Mouse (Mus musculus) frontal cortex, postnatal 10 days (tissue): ENCODE results near the gene Pik3c2b.
"Not testable (repeated sequence)": the region's sequence is repeated elsewhere in the genome, so short reads cannot be mapped to it uniquely, and the experiment has no call there.

Experiments
- DNase-seq, 2 experiments: peaks; one replicate each; pipeline ENCODE4 v3.0.0; 2022; ENCODE audit warnings: low spot score in 2 of 2, mixed read lengths in 1 of 2

The Pik3c2b gene

GRCm38 (mm10) chr1:133033316-133034090 lies 12.0 kb upstream of the Pik3c2b start:
- DNase-seq = peak in 1 of 2 experiments; percentile 66

GRCm38 (mm10) chr1:133034091-133034460 lies 11.4 kb upstream of the Pik3c2b start:
- peak in 1 of 2 experiments; percentile 44 for DNase-seq

DNA sequence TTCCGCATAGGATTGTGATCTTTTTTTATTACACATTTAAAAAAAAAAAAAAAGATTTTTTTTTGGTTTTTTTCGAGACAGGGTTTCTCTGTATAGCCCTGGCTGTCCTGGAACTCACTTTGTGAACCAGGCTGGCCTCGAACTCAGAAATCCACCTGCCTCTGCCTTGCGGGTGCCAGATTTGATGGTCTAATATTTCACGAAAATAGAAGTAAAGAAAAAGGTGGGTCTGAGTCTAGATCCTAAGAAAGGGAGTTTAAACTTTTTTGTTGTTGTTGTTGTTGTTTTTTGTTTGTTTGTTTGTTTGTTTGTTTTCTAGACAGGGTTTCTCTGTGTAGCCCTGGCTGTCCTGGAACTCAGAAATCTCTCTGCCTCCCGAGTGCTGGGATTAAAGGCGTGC lies 10.8 kb upstream of the Pik3c2b start:
- not testable (repeated sequence) for DNase-seq

- peak in 1 of 2 experiments; percentile 33 for DNase-seq
Measured at GRCm38 (mm10) chr1:133039505-133039949, 5.9 kb upstream of the Pik3c2b start.

GRCm38 (mm10) chr1:133045861-133046440 lies 484 bp downstream of the Pik3c2b start:
- peak; percentile 59 to 70 for DNase-seq

DNA sequence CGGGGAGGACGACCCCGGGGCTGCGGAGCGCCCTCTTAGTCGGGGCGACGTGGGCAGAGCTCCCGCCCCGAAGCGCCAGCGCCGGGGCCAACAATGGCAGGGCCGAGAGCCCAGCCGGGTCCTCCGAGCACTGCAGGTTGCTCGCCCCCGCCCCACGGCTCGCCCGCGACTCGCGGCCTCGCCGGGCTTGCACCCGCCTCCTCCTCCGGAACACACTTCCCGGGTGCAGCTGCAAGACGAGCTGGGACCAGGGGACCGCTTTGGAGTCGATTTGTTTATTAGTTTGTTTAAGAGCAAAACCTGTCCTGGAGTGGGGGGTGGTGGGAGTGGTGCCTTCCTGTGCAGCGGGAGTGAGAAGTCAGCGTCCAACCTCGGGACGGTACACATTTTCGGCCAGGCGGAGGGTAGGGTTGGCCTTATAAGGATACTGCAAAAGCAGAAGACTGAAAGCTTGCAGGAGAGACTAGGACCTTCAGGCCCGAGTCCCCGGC lies 1.0 kb downstream of the Pik3c2b start:
- DNase-seq = no peak

- DNase-seq = no peak
Measured at GRCm38 (mm10) chr1:133047575-133047974, 2.1 kb downstream of the Pik3c2b start.

DNA sequence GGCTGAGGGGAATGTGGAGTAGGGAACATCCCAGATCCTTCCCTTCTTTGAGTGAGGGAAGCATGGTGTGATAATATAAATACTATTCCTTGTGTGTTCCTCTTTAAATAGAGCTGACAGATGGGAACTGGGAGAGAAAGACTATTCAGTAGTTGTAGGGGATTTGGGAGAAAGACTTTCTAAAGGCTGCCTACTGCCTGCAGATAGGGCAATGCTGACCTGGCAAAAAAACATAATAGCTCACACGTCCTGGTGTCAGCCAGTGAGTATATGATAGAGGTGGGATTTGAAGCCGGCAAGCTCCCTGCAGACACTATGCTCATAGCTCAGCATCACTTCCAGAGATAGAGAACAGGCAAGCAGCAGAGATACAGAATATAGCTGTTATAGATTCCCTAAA lies 3.2 kb downstream of the Pik3c2b start:
- no peak for DNase-seq

DNA sequence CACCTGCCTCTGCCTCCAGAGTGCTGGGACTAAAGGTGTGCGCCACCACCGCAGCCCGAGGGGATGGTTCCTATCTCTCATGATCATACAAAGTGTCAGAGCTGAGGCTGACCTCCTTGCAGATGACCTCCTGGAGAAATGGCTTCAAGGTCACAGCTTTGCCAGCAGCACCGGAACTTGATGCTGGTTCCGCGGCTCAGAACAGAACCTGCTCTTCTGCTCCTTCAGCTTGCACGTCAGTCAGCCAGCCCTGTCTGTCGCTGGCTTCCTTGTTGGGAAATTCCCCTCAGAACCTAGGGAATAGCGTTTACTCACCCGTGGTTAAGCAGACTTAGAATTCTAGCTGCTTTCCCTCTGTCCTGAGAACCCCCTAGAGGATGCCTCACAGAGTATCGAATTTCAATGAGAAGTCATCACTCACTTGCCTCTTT lies 4.5 kb downstream of the Pik3c2b start:
- no peak for DNase-seq

DNA sequence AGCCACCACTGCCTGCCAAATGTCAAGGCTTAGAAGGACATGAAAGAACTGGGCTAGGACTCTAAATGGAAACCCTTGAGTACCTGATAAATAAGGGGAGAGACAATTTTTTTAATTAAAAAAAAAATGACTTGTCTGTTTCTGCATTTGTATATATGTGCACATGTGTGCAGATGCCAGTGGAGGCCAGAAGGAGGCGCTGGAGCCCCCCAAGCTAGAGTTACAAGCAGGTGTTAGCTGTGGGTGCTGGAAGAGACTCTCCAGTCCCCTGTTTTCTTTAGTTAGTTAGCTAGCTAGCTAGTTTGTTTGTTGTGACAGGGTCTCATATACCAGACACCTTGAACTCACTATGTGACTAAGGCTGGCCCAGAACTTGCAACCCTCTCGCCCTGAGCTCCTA lies 6.4 kb downstream of the Pik3c2b start:
- DNase-seq = no peak

DNA sequence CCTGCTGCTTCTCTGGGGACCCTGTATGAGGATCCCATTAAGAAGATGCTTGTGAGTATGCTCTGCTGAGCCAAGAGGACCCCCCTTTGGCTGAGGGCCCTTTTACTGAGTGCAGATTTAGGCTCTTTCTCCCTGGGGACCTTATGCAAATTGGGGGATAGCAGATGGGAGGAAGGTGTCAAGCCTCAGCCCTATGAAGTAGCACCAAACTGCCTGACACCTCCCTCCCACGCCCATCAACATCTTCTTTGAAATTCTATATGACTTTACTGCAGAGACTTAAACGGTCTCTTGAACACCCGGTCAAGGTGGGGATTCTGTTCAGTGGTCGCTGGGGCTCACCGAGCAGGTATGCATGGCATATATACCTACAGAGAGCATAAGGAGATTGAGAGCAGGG lies 7.6 kb downstream of the Pik3c2b start:
- DNase-seq = no peak

- DNase-seq = no peak
Measured at GRCm38 (mm10) chr1:133054326-133054725, 8.9 kb downstream of the Pik3c2b start.

DNA sequence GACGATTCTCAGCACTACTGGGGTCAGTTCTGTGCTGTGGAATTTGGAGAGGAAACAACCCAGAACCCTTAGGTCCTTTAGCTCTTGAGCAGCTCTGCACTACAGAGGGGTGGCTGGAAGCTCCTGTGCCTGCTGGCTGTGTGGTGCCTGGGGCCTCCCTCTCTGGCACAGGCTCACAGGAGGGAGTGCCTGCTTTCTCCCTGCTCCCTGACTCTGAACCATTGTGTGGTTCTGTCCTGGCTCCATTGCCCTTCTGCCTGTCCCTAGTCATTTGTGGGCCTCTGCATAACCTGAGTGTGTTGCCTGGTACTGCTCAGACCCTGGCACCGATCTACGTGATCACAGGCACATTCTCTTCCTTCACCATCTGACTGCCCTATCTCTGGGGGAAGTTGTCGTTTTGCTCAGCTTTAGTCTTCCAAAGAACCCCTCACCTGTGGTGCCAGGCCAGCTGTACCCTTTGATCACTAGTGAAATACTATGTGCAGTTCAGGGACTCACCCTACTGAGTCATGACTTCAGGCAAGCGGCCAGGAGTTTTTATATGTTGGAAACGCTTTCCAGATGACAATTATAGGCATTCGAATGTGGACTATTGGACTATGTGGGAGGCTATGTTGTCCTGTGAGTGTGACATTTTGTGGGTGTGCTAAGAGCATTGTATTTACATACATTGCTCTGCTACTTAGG lies 12.0 kb downstream of the Pik3c2b start:
- DNase-seq = no peak

- no peak for DNase-seq
Measured at GRCm38 (mm10) chr1:133059592-133059991, 14.1 kb downstream of the Pik3c2b start.

DNA sequence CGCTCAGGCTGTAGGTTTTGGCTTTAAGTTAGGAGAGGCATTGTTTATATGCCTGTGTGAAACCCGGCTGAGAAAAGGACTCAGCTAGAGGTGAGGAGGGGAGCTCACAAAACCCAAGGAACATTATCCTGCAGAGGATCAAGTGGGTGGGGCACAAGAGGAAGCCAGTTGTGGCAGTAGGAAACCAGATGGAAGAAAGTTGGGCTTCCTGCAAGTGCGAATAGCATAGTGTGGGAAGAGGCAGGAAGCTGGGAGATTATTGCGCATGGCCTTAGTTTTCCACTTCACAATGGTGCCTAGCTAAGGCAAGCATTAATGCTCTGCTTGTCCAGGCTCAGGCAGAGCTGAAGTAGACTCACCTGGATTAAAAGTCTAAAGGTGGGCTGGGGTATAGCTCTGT lies 15.2 kb downstream of the Pik3c2b start:
- no peak for DNase-seq

DNA sequence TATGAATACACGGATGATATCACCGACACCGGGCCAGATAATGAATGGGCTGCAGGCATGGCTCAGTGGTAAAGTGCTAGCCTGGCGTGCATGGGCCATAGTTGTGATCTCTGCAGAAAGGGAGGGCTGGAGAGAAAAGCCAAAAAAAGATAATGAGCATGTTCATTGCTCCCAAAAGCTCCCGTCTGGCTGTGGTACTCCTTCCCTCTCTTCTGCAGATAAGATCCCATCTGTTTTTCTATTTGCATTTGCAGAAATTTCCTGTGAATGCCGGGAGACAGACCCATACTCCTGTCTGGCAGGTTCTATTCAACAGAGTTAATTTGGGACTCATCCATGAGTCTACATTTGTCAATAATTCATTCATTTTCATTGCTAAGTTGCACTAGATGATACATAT lies 17.7 kb downstream of the Pik3c2b start:
- DNase-seq = no peak

- no peak for DNase-seq
Measured at GRCm38 (mm10) chr1:133068268-133068667, 22.8 kb downstream of the Pik3c2b start.

- DNase-seq = no peak
Measured at GRCm38 (mm10) chr1:133068669-133069274, 23.3 kb downstream of the Pik3c2b start.

GRCm38 (mm10) chr1:133069275-133070120 lies 24.0 kb downstream of the Pik3c2b start:
- DNase-seq = no peak

DNA sequence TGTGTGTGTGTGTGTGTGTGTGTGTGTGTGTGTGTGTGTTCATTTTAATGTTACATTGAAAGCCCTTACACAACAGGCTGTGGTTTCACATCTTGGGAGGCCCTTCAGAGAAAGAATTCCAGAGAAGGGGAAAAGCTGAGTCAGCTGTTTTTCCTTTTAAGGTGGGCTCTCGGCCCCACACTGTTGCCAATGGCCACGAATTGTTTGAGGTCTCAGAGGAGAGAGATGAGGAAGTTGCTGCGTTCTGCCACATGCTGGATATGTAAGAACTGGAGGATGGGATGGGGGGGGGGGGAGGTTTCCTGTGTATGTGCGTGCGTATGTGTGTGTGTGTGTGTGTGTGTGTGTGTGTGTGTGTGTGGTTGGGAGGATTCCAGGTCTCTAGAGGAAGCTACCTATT lies 24.7 kb downstream of the Pik3c2b start:
- DNase-seq = no peak
